Mouse (Mus musculus) stomach, embryonic 14.5 days (tissue): ENCODE results near the gene Mta2. TPM values are rescaled to one million over a fixed set of nuclear protein-coding genes. Genes with fewer than 3 reads are reported as not detected.
A peak's percentile ranks its signal among the peaks of the same experiment; 100 is the strongest.

Experiments used
- ATAC-seq: fragments of 200-750 bp; cut with Nextera tagmentation; 2 replicates; pipeline ENCODE4 v1.8.0; 2017; ENCODE audit warnings: low read depth, moderate TSS enrichment; ENCODE audit not compliant: insufficient number of reproducible peaks, insufficient read depth, low FRiP score
- H3K27ac ChIP-seq: fragments of 300-500 bp; sonication (generic); 2 replicates; pipeline ENCODE4 v1.5.1; 2014; ENCODE audit warnings: mild to moderate bottlenecking, low read length, moderate library complexity, mixed read lengths
- H3K27me3 ChIP-seq: fragments of 300-500 bp; sonication (generic); 2 replicates; pipeline ENCODE4 v1.6.1; 2014; ENCODE audit warnings: low read length, control low read depth, mixed read lengths; ENCODE audit not compliant: control insufficient read depth, insufficient read depth
- H3K36me3 ChIP-seq: fragments of 300-500 bp; sonication (generic); 2 replicates; pipeline ENCODE4 v1.6.1; 2014; ENCODE audit warnings: mild to moderate bottlenecking, control low read depth, low read length, moderate library complexity, mixed read lengths; ENCODE audit not compliant: control insufficient read depth, insufficient read depth
- H3K4me1 ChIP-seq: fragments of 300-500 bp; sonication (generic); 2 replicates; pipeline ENCODE4 v1.6.1; 2014; ENCODE audit warnings: low read length, control low read depth, mixed read lengths; ENCODE audit not compliant: control insufficient read depth, insufficient read depth
- H3K4me2 ChIP-seq: fragments of 300-500 bp; sonication (generic); replicated peaks from 2 replicates; pipeline ENCODE4 v1.6.1; 2014; ENCODE audit warnings: low read depth, low read length, control low read depth
- H3K4me3 ChIP-seq: fragments of 300-500 bp; sonication (generic); 2 replicates; pipeline ENCODE4 v1.5.1; 2014; ENCODE audit warnings: low read depth, low read length, control low read depth
- H3K9ac ChIP-seq: fragments of 300-500 bp; sonication (generic); replicated peaks from 2 replicates; pipeline ENCODE4 v1.6.1; 2014; ENCODE audit warnings: low read depth, mild to moderate bottlenecking, control low read depth, low read length, moderate library complexity, mixed read lengths
- H3K9me3 ChIP-seq: fragments of 300-500 bp; sonication (generic); 2 replicates; pipeline ENCODE4 v1.6.1; 2016; ENCODE audit warnings: low read depth, low read length, control low read depth; ENCODE audit not compliant: control insufficient read depth
- WGBS: fragments of 180-500 bp; shearing (Covaris S2); extraction: QIAGEN DNeasy Blood & Tissue Kit; methylation state at CpG from one replicate; pipeline ENCODE4 v1.1.7; 2014; 5-methylcytosine and 5-hydroxymethylcytosine counted together
- polyA plus RNA-seq: library from polyadenylated mRNA; unstranded; fragments of >200 nt; fragmentation: Nextera tagmentation; extraction: Ambion mirVana; gene quantifications from 2 replicates; pipeline ENCODE4 v1.2.1, GENCODE M21; 2014

Mta2 gene
- polyA plus RNA-seq, 1 experiment from 2014 or later, result 41.5 TPM

GRCm38 (mm10) chr19:8920836-8921291, 20.8 kb upstream of the Mta2 start:
- Histone ChIP-seq H3K27ac (peak overlapping the region; percentile 86; the same call in 1 of the 2 replicates), H3K4me1 (peaks cover 9% of the 10 kb centered on the region; the same call in 1 of the 2 replicates), H3K9ac (peak overlapping the region; percentile 57), H3K9me3 (no peaks in the 10 kb centered on the region), H3K4me3 (peak overlapping the region; percentile 71), H3K27me3 (no peaks in the 10 kb centered on the region), H3K36me3 (peaks cover 17% of the 10 kb centered on the region), H3K4me2 (peak overlapping the region; percentile 77)
- peak; percentile 11; the same call in 1 of the 2 replicates for ATAC-seq
- WGBS, result 2% methylated on average over 6 of the region's 6 CpGs

DNA sequence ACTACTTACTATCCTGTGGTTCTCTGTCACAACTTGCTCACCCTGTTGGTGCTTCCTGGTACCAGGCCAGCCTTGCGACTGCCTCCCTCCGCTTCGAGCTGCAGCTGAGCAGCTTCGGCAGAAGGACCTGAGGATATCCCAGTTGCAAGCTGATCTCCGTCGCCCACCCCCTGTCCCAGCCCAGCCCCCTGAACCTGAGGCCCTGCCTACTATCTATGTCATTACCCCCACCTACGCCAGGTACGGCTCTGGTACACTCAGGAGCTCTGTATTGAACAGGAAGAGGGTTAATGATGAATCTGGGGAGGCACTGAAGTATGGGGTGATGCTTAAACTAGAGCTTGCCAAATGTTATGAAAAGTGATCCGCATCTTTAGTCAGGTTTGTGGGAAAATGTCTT, 19.9 kb upstream of the Mta2 start:
- 85% methylated on average over 9 of the region's 9 CpGs for WGBS
- peaks cover 16% of the 10 kb centered on the region for H3K36me3 ChIP-seq
- no peaks in the 10 kb centered on the region for H3K27me3 ChIP-seq
- H3K9ac ChIP-seq, result peak overlapping the region; percentile 57; the same call in 1 of the 2 replicates
- peak overlapping the region; percentile 71 for H3K4me3 ChIP-seq
- H3K4me2 ChIP-seq, result peak overlapping the region; percentile 77; the same call in 1 of the 2 replicates
- ATAC-seq, result no peak
- no peaks in the 10 kb centered on the region for H3K9me3 ChIP-seq
- peaks cover 9% of the 10 kb centered on the region; the same call in 1 of the 2 replicates for H3K4me1 ChIP-seq
- H3K27ac ChIP-seq, result no peak overlapping the region

DNA sequence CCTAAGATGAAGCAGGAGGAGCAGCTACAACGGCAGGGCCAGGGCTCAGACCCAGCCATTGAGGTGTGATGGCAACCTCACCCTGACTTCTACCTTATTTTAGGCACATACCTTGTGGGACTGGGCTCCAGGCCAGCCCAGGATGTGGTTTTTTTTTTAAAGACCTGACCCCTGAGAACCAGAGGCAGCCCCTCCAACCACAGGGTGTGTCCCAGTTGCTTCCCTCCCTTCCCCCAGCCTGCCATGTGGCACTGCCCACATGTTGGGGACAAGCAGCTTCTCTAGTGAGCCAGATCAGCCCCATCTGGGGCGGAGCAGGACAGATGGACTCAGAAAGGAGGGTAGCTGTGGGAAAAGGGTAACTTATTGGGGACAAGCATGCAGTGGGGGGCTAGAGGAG, 14.9 kb upstream of the Mta2 start:
- no peak for ATAC-seq
- H3K27ac ChIP-seq, result no peak overlapping the region
- H3K27me3 ChIP-seq, result no peaks in the 10 kb centered on the region
- H3K9me3 ChIP-seq, result no peaks in the 10 kb centered on the region
- H3K36me3 ChIP-seq, result peaks cover 21% of the 10 kb centered on the region; the same call in 1 of the 2 replicates
- peaks cover 11% of the 10 kb centered on the region; the same call in 1 of the 2 replicates for H3K4me1 ChIP-seq
- no peak overlapping the region for H3K9ac ChIP-seq
- H3K4me2 ChIP-seq, result no peak overlapping the region
- H3K4me3 ChIP-seq, result no peak overlapping the region
- WGBS, result 94% methylated on average over 2 of the region's 2 CpGs

DNA sequence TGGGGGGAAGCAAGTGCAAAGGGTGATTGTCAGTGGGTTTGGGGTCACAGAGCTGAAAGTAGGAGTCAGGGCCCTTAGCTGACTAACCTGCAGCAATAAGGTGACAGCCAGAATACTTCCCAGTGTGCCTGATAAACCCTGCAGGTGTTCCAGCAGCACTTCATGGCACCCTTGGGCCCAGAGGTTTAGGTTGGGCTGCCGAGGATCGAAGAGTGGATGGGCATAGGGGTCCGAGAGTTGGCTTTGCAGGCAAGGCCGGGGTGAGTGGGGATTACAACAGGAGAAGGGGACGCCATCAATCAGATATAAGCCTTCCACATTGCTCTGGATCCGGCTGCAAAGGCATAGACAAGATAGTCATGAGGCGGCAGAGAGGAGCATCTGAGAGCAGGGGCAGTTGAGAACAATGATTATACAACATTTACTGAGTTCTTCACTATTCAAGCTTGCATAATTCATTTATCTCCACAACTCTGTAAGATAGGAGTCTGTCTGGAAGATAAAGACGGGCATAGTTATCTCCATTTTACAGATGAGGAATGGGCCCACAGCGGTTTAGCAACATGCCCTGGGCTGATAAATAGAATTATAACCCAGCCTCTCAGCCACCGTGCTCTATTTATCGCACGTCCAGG, 13.7 kb upstream of the Mta2 start:
- no peak overlapping the region for H3K4me2 ChIP-seq
- H3K9ac ChIP-seq, result no peak overlapping the region
- no peak for ATAC-seq
- H3K4me3 ChIP-seq, result no peak overlapping the region
- no peaks in the 10 kb centered on the region for H3K9me3 ChIP-seq
- H3K27me3 ChIP-seq, result no peaks in the 10 kb centered on the region
- H3K36me3 ChIP-seq, result peaks cover 25% of the 10 kb centered on the region; the same call in 1 of the 2 replicates
- H3K4me1 ChIP-seq, result peaks cover 10% of the 10 kb centered on the region; the same call in 1 of the 2 replicates
- no peak overlapping the region for H3K27ac ChIP-seq
- WGBS, result 83% methylated on average over 12 of the region's 12 CpGs

- 31% methylated on average over 16 of the region's 16 CpGs for WGBS
- Histone ChIP-seq H3K27ac (peak overlapping the region; percentile 81; the same call in 1 of the 2 replicates), H3K27me3 (no peaks in the 10 kb centered on the region), H3K9me3 (no peaks in the 10 kb centered on the region), H3K4me1 (peaks cover 10% of the 10 kb centered on the region; the same call in 1 of the 2 replicates), H3K9ac (0 out of 2 replicates have a peak overlapping the region, but pooled peaks have one; percentile 68), H3K36me3 (peaks cover 32% of the 10 kb centered on the region; the same call in 1 of the 2 replicates), H3K4me2 (peak overlapping the region; percentile 73), H3K4me3 (peak overlapping the region; percentile 85; the same call in 1 of the 2 replicates)
- no peak for ATAC-seq
Measured at GRCm38 (mm10) chr19:8928689-8929223, 12.9 kb upstream of the Mta2 start.

GRCm38 (mm10) chr19:8929224-8930088, 12.2 kb upstream of the Mta2 start, which contains the start of the genes Rom1 and Eml3:
Gene Rom1 (minus strand): TSS chr19:8929356.
Gene Eml3 (plus strand): TSS chr19:8929552.
- peak within 1 kb of the TSS; percentile 81 for H3K27ac ChIP-seq
- peak within 1 kb of the TSS; percentile 68 for H3K9ac ChIP-seq
- H3K4me2 ChIP-seq, result peak within 1 kb of the TSS; percentile 73
- peaks cover 10% of the 10 kb centered on the region; the same call in 1 of the 2 replicates for H3K4me1 ChIP-seq
- WGBS, result under 1% methylated on average over 72 of the region's 74 CpGs
- peak within 1 kb of the TSS; percentile 85 for H3K4me3 ChIP-seq
- ATAC-seq, result peak; percentile 78
- H3K27me3 ChIP-seq, result no peaks in the 10 kb centered on the region
- H3K9me3 ChIP-seq, result no peaks in the 10 kb centered on the region
- H3K36me3 ChIP-seq, result peaks cover 38% of the 10 kb centered on the region

GRCm38 (mm10) chr19:8930117-8930516, 11.6 kb upstream of the Mta2 start:
- Histone ChIP-seq H3K27me3 (no peaks in the 10 kb centered on the region), H3K4me3 (peak overlapping the region; percentile 85), H3K36me3 (peaks cover 38% of the 10 kb centered on the region), H3K9me3 (no peaks in the 10 kb centered on the region), H3K27ac (peak overlapping the region; percentile 81), H3K9ac (peak overlapping the region; percentile 68), H3K4me1 (peaks cover 10% of the 10 kb centered on the region; the same call in 1 of the 2 replicates), H3K4me2 (peak overlapping the region; percentile 73)
- WGBS, result 7% methylated on average over 11 of the region's 11 CpGs
- ATAC-seq, result no peak

- Histone ChIP-seq H3K36me3 (peaks cover 39% of the 10 kb centered on the region), H3K4me2 (peak overlapping the region; percentile 73), H3K9me3 (no peaks in the 10 kb centered on the region), H3K9ac (peak overlapping the region; percentile 68; the same call in 1 of the 2 replicates), H3K27me3 (no peaks in the 10 kb centered on the region), H3K27ac (no peak overlapping the region), H3K4me3 (peak overlapping the region; percentile 85), H3K4me1 (peaks cover 10% of the 10 kb centered on the region; the same call in 1 of the 2 replicates)
- 75% methylated on average over 7 of the region's 7 CpGs for WGBS
- ATAC-seq, result no peak
Measured at GRCm38 (mm10) chr19:8930771-8931170, 10.9 kb upstream of the Mta2 start.
